Mouse (Mus musculus): ENCODE results near the gene Ahdc1.

Gene Ahdc1

DNA sequence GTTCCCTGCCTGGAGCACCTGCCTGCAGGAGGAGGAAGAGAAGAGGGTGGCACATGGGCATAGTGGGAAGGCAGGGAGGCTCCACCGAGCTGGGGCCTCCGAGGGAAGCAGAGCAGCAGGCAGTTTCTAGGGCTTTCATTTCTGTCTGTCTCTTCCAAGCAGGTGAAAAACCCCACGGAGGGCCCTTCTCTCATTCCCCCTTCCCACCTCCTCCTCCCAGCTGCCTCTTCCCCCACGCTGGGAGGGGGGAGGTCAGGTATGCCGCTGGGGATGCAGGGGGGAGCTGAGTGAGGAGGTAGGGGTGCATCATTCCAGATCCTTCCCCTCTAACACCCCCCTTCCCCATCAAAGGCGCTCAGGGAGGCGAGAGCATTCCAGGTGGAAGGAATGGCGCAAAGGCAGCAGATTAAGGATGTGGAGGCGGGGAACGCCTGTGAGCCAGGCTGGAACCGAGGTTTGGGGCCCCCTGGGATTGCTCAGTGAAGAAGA is 109.8 kb downstream of the Ahdc1 start:
- in situ Hi-C loops (cut with MboI, MseI), result no loop called here

DNA sequence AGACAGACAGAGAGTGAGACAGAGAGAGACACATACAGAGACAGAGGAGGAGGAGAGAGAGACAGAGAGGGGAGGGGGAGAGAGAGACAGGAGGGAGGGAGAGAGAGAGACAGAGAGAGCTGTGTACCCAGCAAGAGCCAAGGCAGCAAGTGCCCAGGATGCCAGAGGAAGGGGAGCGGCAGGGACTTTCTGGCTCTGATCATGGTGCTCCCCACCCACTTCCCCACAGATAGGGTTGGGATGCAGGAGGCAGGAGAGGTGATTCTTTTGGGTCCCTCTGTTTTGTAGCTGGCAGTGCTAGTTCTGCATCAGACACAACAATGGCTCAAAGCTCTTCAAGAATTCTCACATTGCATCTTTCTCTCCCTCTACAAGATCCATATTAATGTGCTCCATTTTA is 110.4 kb downstream of the Ahdc1 start:
- in situ Hi-C loops (cut with MboI, MseI), result no loop called here

DNA sequence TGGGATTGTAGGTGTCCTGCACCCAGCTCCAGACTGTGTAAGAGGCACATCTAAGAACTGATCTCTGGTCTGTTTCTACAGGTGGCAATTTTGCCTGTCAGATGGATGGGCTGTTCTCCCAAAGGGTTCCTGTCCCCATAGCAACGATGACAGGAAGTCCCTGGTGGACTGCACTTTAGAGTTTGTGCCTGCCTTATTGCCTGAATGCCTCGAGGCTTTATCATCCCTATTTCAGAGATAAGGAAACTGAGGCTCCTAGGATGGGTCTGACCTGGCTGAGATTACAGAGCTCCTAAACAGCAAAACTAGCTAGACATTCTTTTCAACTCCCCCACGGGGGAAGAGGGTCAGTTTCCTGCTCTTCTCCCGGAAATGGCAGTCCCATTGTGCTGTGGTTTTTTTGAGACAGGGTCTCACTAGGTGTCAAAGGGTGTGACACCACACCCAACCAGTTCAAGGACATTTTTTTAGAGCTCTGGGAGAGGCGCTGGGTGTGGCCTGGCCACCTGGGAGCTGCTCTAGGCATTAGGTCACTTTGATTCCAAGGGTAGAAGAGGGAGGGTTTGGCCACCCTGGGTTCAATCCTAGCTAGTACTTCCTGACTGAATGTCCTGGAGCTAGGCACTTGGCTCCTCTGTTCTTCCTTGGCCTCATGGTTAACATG is 111.0 kb downstream of the Ahdc1 start:
- in situ Hi-C loops (cut with MboI, MseI), result no loop called here

DNA sequence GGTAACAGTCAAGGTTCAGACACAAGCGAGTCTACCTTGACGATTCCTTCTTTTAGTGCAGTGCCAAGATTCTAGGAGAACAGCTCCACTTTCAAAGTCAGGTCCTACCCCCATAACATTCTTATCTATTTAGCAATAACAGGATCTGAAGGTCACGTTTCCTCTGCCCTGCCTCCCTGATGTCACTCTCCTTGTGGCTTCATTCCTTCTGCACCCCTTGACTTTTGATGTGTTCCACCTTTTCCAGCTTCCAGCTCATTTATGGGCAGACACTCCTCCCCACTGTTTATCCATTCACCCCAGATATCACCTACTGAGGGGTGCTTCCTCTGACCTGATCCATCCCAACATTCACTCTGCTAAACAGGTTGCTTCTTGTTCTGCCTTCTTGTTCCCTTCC is 116.0 kb downstream of the Ahdc1 start:
- in situ Hi-C loops (cut with MboI, MseI), result loop anchor here (5.0 kb wide), 2 partner anchors 35 to 60 kb away; no protein-coding TSS in a partner anchor

Measured in regulatory T cell (primary cell).